Mouse (Mus musculus) neutrophil, adult 5-6 weeks (primary cell): ENCODE data around the gene Hdac9. TPM values are rescaled to one million over a fixed set of nuclear protein-coding genes. Genes with fewer than 3 reads are reported as not detected.

Experiments
- ATAC-seq: fragments of 151-379, 151-347 bp; 2 replicates; pipeline ENCODE4 v1.8.0; 2017; ENCODE audit warnings: mild to moderate bottlenecking, moderate TSS enrichment; ENCODE audit not compliant: insufficient number of reproducible peaks, poor library complexity, low FRiP score, severe bottlenecking; ENCODE audit errors: extremely low read depth
- total RNA-seq: library from RNA; stranded (forward); fragments of 200-1000 nt; gene quantifications from 2 replicates; pipeline ENCODE4 v1.2.3, GENCODE M21; 2017

The Hdac9 gene
- total RNA-seq, 1 experiment from 2014 or later: 65.9 TPM

- ATAC-seq: no peak
These were observed 105.0 kb downstream of the Hdac9 start for GRCm38 (mm10) chr12:34811673-34812613.

- ATAC-seq: no peak
These were observed 106.7 kb downstream of the Hdac9 start for GRCm38 (mm10) chr12:34810221-34810620.

GRCm38 (mm10) chr12:34808180-34808579 lies 108.7 kb downstream of the Hdac9 start:
- no peak for ATAC-seq

GRCm38 (mm10) chr12:34806528-34806927 lies 110.4 kb downstream of the Hdac9 start:
- ATAC-seq: peak; percentile 66

GRCm38 (mm10) chr12:34803721-34804120 lies 113.2 kb downstream of the Hdac9 start:
- no peak for ATAC-seq

- peak; percentile 49; the same call in 1 of the 2 replicates for ATAC-seq
These were observed 114.6 kb downstream of the Hdac9 start for GRCm38 (mm10) chr12:34802308-34802707.

GRCm38 (mm10) chr12:34801752-34802151 lies 115.1 kb downstream of the Hdac9 start:
- ATAC-seq: no peak

- ATAC-seq: no peak
These were observed 119.5 kb downstream of the Hdac9 start for GRCm38 (mm10) chr12:34797389-34797788.

- no peak for ATAC-seq
These were observed 121.4 kb downstream of the Hdac9 start for GRCm38 (mm10) chr12:34795487-34795886.

- ATAC-seq: no peak
These were observed 124.8 kb downstream of the Hdac9 start for GRCm38 (mm10) chr12:34792113-34792452.

- no peak for ATAC-seq
These were observed 125.4 kb downstream of the Hdac9 start for GRCm38 (mm10) chr12:34791213-34792112.

- ATAC-seq: no peak
These were observed 127.6 kb downstream of the Hdac9 start for GRCm38 (mm10) chr12:34789031-34789982.

GRCm38 (mm10) chr12:34787380-34787779 lies 129.5 kb downstream of the Hdac9 start:
- ATAC-seq: no peak

- peak; percentile 87 for ATAC-seq
These were observed 133.3 kb downstream of the Hdac9 start for GRCm38 (mm10) chr12:34783574-34783973.

GRCm38 (mm10) chr12:34779368-34779957 lies 137.4 kb downstream of the Hdac9 start:
- ATAC-seq: peak; percentile 47

- no peak for ATAC-seq
These were observed 140.7 kb downstream of the Hdac9 start for GRCm38 (mm10) chr12:34776170-34776569.

- no peak for ATAC-seq
These were observed 142.8 kb downstream of the Hdac9 start for GRCm38 (mm10) chr12:34774071-34774470.

- ATAC-seq: no peak
These were observed 149.6 kb downstream of the Hdac9 start for GRCm38 (mm10) chr12:34767226-34767775.
